Mouse (Mus musculus): Measurements from ENCODE around the gene Ncoa7. TPM values are rescaled to one million over a fixed set of nuclear protein-coding genes. Genes with fewer than 3 reads are reported as not detected.

Ncoa7 gene
- total RNA-seq (2021), result 1 to 10 TPM; 1.5 to 2.8 TPM
- long read RNA-seq, experiment 1, full-length matches to known transcripts, result 1 of 2 reads
- long read RNA-seq, experiment 1, partial matches to known transcripts, result 0 of 2 reads
- long read RNA-seq, experiment 1, other reads (novel, unspliced or antisense), result 1 of 2 reads
- long read RNA-seq, experiment 2, result 0 reads

DNA sequence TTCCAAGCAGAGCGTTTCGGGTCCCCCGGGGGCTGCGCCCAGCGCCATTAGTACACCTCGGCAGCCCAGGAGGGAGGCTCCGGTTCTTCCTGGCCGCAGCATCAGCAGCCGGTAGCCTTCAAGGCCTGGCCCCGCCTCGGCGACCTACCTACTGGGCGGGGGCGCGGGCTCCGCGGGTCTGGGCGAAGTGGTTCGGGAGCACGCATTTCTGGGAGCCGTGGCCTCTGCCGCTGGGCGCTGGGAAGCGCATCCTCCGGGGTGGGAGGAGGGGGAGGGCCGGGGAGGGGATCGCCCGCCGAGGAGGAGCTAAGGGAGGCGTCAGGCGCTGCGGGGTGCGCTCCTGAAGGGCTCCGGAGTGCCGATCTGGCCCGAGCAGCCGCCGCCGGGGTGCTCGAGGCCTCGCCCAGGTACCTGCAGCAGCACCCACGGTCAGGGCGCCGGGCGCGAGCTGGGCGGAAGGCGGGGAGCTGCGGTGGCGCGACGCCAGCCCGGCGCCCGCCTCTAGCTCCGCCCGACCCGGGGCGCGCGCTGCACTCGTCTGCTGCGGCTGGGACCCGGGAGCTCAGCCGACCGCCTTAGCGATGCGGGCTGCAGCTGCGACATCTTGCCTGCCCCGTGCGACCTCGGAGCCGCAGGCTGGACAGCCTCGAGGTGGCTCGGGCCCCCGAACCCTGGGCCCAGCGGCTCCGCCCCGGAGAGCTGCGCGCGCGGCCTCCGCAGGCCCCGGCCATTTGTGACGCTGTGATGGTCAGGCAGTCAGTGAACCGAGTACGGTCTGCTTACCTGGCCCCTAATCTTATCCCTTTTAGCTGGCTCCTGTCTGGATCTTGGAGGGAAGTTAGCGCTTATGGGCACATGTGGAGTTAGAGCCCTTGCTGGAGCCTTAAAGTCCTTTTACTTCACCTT lies at the start of gene Ncoa7:
Gene Ncoa7, minus strand, starts transcription at position 646 of the 906 bp plus-strand sequence.
- TF ChIP-seq CTCF (IDR thresholded peaks at IDR 0.05), result no peak
- intact Hi-C loops (cut with DNase I), result no loop called here
- Histone ChIP-seq H3K27ac (peak within 1 kb of the TSS; percentile 91), H3K4me3 (peak within 1 kb of the TSS; percentile 91)
- DNase-seq, result peak; percentile 84

DNA sequence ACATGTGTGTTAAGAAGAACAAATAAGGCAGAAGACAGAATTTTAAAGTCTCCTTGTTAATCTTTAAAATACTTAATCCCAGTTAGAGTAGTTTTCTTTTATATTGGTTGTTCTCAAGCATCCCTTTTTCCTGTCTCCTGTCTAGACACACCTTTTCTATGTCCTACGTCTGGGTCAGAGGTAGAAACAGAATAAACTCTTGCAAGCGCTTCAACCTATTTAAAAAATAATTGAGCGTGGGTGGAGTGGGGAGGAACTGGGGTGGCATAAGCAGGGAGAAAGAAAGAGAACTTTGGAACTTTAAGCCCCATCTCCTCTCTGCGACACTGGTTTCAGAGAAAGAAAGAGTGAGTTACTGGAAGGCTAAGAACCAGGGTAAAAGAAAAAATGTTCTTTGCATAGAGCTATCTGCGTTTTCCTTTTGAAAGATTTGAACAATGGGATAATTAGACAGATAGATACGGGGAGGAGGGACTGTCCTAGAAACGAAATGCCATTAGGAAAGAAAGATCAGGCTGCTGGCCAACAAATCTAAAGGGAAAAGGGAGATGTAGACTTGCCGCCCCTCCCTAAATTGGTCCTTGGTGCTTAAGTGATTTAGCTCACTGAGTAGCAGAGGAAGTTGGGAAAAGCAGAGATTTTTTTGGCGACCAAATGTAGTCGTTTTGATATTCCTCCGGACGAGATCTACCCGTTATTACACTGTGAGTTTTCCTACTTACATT lies 42.1 kb upstream of the Ncoa7 start:
- H3K27ac ChIP-seq, result no peak overlapping the region
- H3K4me3 ChIP-seq, result no peak overlapping the region
- no peak for TF ChIP-seq CTCF (IDR thresholded peaks at IDR 0.05)
- DNase-seq, result no peak
- intact Hi-C loops (cut with DNase I), result loop anchor here (10.0 kb wide), 1 partner anchor 760 kb away; the partner anchor contains the start of gene Rnf217

DNA sequence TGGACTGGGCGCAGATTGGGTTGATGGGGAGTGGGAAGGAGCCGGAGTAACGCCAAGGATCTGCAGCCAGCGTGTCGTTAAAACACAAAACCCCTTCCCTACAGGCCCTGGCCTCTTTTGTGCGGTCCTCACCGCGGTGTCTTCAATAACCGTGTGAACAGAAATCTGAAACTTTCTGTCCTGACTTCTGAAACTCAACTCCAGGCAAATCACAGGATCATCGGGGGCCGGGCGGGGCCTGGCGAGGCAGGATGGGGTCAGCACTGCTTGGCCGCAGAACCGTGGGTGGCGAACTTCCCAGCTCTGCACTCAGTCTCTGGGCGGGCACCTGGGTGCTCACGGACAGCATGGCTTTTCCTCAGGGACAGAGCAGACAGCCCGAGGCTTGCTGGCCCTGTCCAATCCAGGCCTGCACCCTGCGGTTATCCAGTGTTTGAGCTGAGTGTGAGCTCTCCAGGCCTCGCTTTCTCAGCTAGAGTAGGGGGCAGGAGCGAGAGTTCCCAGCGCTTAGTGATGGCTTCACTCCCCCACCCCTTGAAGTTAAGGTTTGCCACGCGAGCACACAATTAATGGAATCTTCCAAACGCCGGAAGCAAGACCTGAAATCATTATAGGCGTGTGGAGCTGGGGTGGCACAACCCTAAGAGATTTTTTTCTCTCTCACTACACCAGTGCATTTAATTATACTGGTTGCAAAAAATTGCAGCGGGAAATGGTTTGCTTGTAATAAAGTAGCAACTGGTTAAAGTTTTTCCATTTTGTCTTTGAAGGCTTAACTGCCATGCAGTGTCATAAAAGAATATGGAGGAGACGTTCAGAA lies 41.3 kb upstream of the Ncoa7 start:
- H3K4me3 ChIP-seq, result peak overlapping the region; percentile 83
- peak; percentile 30 for DNase-seq
- intact Hi-C loops (cut with DNase I), result loop anchor here (5.0 to 10.0 kb wide), 2 partner anchors 453 to 760 kb away; partner anchors contain the start of gene Rnf217

DNA sequence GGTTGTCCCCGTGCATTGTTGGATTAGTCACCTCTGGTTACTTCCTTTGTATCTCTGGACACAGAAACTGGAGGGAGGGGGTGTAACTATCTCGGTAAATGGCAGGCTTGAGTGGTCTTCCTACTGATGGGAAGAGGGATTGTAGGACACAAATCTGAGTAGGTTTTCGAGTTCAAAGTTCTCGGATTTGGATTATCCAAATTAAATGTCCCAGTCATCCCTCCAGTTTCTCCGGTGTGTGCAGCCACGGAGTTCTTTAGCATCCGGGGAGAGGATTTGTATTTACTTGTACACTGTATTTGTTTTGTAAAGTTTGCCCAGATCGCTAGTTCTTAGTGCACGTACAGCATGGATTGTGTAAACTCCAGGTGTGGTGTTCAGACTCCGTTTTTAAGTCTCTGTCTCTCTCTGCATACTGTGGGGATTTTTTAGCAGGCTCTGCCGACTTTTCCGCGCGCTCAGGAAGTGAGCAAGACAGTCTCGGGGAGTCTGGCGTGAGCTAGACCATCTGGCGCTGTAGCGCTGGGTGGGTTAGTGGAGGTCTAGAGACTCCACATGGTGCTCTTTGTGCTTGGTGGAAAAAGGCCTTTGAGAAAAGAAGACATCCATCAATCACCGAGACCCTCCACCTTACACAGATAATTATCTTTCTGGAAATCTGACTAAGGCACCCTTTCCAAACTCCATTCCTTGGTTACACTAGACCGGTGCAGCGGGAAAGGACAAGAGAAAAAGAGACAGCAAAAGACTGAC lies 40.5 kb upstream of the Ncoa7 start:
- DNase-seq, result peak; percentile 17
- peak overlapping the region; percentile 83 for H3K4me3 ChIP-seq
- no peak for TF ChIP-seq CTCF (IDR thresholded peaks at IDR 0.05)
- intact Hi-C loops (cut with DNase I), result loop anchor here (5.0 to 10.0 kb wide), 2 partner anchors 454 to 761 kb away; partner anchors contain the start of gene Rnf217
- H3K27ac ChIP-seq, result peak overlapping the region; percentile 77

More for the DNA sequence above, 41.3 kb upstream of the Ncoa7 start:
- no peak for TF ChIP-seq CTCF (IDR thresholded peaks at IDR 0.05)
- H3K27ac ChIP-seq, result peak overlapping the region; percentile 77

DNA sequence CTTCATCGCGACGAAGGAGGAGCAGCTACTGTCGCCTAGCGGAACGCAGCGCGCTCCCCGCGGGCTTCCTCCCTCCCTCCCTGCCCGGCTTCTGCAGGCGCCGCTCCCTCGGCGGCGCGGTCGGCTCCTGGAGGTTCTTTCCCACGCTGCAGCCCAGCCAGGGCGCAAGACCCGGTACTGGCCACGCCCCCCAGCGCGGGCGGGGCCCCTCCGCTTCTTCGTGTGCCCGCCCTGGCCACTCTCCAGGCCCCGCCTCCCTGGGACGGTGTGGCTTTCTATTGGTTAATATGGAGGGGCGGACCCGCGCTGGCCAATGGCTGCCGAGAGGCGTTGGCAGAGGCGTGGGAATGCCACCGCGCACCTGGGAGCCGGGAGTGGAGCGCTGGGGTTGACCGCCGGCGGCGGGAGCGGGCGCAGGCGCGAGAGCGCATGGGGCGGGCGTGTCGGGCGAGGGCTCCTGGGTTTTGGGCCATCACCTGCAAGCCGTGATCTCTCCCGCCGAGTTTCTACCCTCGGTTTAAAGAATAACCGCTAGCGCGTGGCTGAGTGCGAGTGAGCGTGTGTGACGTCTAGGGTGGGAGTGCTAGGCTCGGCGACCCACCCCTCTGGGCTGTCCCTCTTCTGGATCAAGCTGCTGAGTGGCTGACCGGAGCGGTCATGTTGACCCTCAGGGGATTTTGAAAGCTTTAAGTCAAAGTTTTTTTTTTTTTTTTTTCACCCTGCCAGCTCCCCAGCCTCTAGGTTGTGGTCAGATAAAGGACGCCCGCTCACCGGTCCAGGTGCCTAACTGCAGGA lies 39.7 kb upstream of the Ncoa7 start, which contains the start of gene Hey2:
Gene Hey2, minus strand, starts transcription at position 159 of the 795 bp plus-strand sequence.
- DNase-seq, result peak; percentile 99
- intact Hi-C loops (cut with DNase I), result loop anchor here (5.0 to 10.0 kb wide), 2 partner anchors 454 to 762 kb away; partner anchors contain the start of gene Rnf217
- TF ChIP-seq CTCF (IDR thresholded peaks at IDR 0.05), result peak; percentile 24; the same call in 1 of the 2 replicates
- peak within 1 kb of the TSS; percentile 79 for H3K27ac ChIP-seq
- peak within 1 kb of the TSS; percentile 83 for H3K4me3 ChIP-seq

DNA sequence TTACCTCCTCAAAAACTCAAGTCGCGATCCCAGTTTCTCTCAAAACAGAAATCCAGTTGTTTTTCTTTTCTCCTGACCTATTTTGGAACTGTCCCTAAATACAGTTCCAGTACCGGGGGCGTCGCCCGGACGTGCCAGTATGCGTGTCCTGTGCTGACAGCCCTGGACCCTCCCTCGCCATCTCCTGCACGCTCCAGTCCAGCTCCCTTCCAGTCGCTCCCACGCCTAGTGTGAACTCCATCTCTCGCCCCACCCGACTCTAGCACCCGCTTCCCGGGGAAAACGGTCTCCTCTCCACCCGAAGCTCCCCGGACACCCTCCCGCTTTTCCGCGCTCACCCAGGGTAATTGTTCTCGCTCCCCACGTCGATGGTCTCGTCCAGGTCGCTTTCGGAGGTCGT lies 39.1 kb upstream of the Ncoa7 start:
- intact Hi-C loops (cut with DNase I), result loop anchor here (5.0 to 10.0 kb wide), 2 partner anchors 455 to 763 kb away; partner anchors contain the start of gene Rnf217
- DNase-seq, result no peak
- TF ChIP-seq CTCF (IDR thresholded peaks at IDR 0.05), result no peak
- Histone ChIP-seq H3K4me3 (peak overlapping the region; percentile 83), H3K27ac (peak overlapping the region; percentile 79)

DNA sequence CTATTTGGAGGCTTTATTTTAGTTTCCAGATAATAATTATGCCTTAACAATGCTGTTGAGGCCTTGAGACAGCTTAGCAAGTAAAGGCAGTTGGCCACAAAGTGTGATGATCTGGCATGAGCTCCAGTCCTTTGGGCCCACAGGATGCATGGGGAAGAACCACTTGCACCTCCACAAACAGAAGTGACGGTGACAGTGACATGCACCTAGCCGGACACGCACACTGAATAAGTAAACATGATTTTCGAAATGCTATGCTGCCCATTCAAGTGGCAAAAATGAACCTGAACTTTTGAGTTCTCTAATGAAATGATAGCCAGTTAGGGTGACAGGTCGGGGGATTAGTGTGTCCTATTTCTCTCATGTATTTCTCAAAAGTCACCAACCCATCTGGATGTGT lies 37.7 kb upstream of the Ncoa7 start:
- DNase-seq, result no peak
- no peak for TF ChIP-seq CTCF (IDR thresholded peaks at IDR 0.05)
- Histone ChIP-seq H3K4me3 (peak overlapping the region; percentile 9; the same call in 1 of the 2 replicates), H3K27ac (no peak overlapping the region)
- intact Hi-C loops (cut with DNase I), result loop anchor here (5.0 to 10.0 kb wide), 2 partner anchors 456 to 764 kb away; partner anchors contain the start of gene Rnf217

DNA sequence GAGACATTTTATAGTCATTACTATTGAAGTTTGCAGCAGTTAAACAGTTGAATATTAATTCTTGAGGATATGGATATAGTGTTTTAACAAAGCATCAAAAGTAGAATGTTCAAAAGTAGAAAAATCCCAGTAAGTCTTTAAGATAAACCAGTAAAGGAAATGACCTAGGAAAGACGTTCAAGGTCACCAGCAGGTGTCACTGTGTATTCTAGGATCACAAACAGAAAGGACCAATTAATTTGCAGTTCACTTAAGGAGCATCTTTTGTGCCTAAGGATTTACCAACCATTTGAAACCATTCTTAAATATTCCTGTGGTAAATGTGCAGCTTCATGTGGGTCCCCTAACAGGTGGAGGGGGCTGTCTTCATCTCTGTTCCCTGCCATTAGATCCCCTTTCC lies 35.1 kb upstream of the Ncoa7 start:
- peak; percentile 44 for TF ChIP-seq CTCF (IDR thresholded peaks at IDR 0.05)
- no peak overlapping the region for H3K27ac ChIP-seq
- no peak overlapping the region for H3K4me3 ChIP-seq
- intact Hi-C loops (cut with DNase I), result no loop called here
- DNase-seq, result no peak

DNA sequence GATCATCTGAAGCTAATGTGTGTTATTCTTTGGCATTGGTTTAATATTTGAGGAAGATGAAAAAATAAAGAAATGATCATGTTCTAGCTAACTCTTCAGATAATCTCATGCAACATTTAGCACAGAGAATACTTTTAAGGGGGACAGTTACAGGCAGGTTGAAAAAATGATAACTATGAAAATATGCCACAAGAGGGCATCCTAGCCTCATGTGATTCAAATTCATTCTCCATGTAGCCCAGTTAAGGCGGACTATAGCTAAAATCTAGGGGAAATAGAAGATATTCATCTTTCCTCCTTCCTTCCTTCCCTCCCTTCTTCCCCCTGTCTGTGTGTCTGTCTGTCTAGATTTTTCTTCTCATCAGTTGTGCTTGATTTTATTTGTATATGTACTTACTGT lies 21.9 kb upstream of the Ncoa7 start:
- no peak overlapping the region for H3K4me3 ChIP-seq
- no peak overlapping the region for H3K27ac ChIP-seq
- no peak for DNase-seq
- intact Hi-C loops (cut with DNase I), result loop anchor here (1.0 to 10.0 kb wide), 2 partner anchors 474 to 620 kb away; partner anchors contain the start of gene Tpd52l1
- TF ChIP-seq CTCF (IDR thresholded peaks at IDR 0.05), result peak; percentile 77

DNA sequence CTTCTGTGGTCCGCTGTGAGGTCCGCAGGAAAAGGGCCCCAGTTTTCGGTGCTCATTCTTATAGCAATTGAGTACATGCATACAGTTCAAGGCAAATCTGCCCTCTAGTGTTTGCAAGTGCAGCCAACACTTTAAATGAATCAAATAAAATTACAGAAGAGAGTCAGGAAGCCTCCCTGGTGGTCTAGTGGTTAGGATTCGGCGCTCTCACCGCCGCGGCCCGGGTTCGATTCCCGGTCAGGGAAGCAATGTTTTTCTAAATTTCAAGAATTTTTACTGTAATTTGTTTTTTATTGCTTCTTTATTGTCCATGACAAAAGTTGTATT lies 7.8 kb upstream of the Ncoa7 start:
- TF ChIP-seq CTCF (IDR thresholded peaks at IDR 0.05), result peak; percentile 88
- peak; percentile 63 for DNase-seq
- Histone ChIP-seq H3K27ac (peak overlapping the region; percentile 63), H3K4me3 (peak overlapping the region; percentile 78)
- intact Hi-C loops (cut with DNase I), result loop anchor here (5.0 kb wide), 2 partner anchors 194 to 209 kb away; partner anchors contain the start of gene Trmt11
